Mouse (Mus musculus) heart, adult 2 months (tissue): Measurements from ENCODE around the gene Pgbd1.

Source experiments
- CTCF ChIP-seq: fragments of 200-600 bp; IDR thresholded peaks from 2 replicates; pipeline ENCODE4 v1.8.1; 2022; ENCODE audit warnings: antibody characterized with exemption, mild to moderate bottlenecking, moderate library complexity
- POLR2A ChIP-seq: fragments of 200-500 bp; IDR thresholded peaks from 2 replicates; pipeline ENCODE4 v1.6.1; 2011; ENCODE audit warnings: mild to moderate bottlenecking, low read depth, low read length, control low read depth; ENCODE audit not compliant: insufficient read depth

GRCm38 (mm10) chr13:21486881-21487280, 46.0 kb upstream of the Pgbd1 start:
- no peak for TF ChIP-seq CTCF
- no peak for TF ChIP-seq POLR2A
